Mouse (Mus musculus): ENCODE results near the gene Anp32a. TPM values are rescaled to one million over a fixed set of nuclear protein-coding genes. Genes with fewer than 3 reads are reported as not detected.

Gene Anp32a
- total RNA-seq, 2 experiments from 2014 or later: 285 to 296 TPM

DNA sequence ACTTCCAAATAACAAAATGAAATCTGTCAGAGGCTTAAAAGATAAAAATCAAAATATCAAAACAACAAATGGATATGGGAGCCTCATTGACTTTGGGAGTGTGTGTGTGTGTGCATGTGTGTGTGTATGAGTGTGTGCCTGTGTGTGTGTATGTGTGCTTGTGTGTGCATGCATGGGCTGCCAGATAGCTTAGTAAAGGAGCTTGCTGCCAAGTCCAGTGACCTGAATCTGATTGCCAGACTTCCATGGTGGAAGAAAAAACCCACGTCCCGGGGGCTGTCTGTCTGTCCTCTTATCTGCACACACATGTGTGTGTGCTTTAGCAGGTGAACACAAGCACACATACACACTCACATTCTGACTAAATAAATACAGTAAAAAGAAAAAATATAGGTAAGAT, 52.4 kb downstream of the Anp32a start:
- no peak for DNase-seq (ENCODE audit: extremely low spot score in 1 of 2, low spot score in 1 of 2)

DNA sequence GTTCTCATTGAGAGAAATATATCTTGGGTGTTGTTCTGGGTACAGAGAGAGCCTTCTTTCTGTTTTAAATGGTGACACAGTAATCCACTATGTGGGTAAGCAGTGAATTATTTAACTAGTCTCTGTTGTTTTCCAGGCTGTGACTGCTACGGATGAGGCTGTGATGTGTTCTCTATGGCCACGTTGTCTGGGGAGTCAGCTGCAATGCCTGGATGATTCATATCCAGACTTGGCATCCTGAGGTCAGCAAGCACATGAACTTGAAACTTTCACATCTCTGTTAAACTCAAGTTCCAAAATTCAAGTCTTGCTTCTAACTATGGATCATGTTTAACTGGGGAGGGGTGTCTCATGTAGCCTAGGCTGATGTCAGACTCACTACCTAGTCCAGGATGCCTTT, 53.1 kb downstream of the Anp32a start:
- no peak for DNase-seq (ENCODE audit: extremely low spot score in 1 of 2, low spot score in 1 of 2)

DNA sequence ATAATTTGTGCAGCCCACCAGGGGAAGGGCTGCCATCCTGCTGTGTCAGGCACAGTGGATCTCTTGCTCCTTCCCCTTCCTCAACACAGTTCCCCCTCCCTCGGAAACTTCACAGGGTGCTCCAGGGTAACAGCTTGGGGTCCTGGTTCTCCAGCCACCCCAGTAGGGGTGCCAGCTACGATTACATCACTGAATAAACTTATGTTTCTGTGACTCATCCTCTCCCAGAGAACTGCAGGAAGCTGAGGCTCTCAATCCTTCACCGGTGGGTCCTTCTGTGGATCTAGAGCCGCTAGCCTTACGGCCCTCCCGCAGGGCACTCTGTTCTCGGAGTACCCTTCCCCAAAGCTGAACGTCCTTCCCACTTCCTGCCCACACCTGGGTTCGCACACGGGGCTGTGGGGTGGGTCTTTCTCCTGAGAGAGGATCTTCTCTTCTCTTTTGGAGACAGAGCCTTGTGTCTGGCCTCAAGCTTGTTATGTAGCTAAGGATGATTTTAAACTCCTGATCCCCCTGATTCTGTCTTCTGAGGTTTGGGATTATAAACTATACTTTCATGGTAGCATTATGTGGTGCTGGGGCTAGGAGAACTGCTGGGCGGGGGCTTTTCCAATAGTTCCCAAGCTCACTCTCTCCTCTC, 59.6 kb downstream of the Anp32a start:
- DNase-seq (ENCODE audit: extremely low spot score in 1 of 2, low spot score in 1 of 2): no peak

DNA sequence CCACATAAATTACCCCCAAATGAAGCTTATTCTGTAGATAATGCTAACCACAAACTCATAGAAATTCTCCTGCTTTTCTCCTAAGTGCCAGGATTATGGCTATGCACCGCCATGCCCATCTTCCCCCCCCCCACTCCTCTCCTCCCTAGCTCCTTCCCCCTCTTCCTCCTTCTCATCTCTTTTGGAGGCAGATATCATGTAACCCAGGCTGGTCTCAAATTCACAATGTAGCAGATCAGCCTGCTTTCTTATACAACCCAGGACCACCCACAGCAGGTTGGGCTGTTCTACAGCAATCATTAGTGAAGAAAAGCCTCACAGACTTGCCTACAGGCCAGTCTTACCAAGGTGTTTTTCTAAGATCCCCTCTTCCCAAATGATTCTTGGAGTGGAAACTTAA, 60.5 kb downstream of the Anp32a start:
- no peak for DNase-seq (ENCODE audit: extremely low spot score in 1 of 2, low spot score in 1 of 2)

DNA sequence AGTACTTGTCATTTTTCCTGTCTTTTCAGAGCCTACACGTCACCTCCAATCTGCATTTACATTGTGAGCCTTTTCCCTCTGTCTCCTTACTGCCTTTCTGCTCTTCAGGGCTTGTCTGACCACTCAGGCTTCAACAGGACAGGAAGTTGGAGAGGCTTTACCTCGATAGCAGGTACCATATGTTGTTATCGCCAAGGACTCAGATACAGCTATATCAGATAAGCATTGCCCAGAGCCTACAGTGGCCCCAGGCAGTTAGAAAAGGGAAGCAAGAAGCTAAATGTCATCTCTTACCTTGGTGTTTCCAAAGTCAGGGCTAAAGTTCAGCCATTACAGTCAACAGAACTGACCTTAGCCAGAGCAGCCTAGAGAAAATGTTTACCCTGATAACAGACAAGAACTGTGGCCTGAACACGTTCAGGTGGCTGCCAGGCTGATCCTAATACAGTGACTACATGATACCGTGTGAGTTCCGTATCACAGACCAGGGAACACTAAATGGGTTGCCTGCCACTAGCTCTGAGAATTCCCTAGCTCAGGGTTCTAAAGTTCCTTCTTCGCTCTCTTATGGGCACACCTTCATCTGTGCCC, 65.4 kb downstream of the Anp32a start:
- DNase-seq (ENCODE audit: extremely low spot score in 1 of 2, low spot score in 1 of 2): no peak

DNA sequence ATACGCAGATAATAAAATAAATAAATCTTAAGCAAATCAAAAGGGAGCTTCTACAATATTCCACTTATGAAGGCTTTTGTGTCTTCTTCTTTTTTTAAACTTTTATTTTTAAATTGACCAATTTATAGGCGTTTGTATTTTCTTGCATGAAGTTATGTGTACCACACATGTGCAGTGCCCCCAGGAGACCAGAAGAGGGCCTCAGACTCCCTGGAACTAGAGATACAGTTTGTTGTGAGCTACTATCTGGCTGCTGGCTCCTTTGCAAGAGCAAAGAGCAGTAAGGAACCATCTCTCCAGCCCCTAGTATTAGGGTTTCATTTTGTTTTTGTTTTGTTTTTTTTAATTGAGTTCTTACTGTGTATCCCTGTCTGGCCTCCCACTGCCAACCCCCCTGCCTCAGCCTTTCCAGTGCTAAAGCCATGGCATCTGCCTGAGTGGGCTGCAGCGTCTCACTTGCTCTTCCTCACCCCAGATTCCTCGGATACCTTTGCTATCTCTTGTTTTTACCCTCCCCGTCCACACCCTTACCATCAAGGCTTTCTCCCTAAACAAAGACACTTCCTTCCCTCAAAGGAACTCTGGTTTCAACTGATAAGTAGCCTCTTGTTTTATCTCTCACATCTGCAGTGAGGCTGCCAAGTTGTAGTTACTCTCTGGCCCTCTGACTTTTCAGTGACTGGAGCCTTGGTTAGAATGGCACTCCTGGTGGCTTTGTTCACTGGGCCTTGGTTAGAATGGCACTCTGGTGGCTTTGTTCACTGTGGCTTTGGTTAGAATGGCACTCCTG, 66.5 kb downstream of the Anp32a start:
- no peak for DNase-seq (ENCODE audit: extremely low spot score in 1 of 2, low spot score in 1 of 2)

DNA sequence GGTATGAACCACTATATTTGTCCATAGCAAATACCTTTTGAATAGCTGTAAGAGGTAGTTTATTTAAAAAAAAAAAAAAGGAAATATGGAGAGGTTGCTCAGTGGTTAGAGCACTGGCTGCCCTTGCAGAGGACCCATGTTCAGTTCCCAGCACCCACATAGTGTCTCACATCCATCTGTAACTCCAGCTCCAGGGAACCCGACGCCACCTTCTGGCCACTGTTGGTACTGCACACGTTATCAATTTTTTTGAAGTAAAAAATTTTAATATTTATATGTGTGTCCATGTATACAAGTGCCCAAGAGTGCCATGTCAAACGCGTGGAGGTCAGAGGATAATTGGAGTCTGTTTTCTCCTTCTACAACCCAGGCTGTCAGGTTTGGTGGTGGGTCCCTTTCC, 77.6 kb downstream of the Anp32a start:
- no peak for DNase-seq (ENCODE audit: extremely low spot score in 1 of 2, low spot score in 1 of 2)

DNA sequence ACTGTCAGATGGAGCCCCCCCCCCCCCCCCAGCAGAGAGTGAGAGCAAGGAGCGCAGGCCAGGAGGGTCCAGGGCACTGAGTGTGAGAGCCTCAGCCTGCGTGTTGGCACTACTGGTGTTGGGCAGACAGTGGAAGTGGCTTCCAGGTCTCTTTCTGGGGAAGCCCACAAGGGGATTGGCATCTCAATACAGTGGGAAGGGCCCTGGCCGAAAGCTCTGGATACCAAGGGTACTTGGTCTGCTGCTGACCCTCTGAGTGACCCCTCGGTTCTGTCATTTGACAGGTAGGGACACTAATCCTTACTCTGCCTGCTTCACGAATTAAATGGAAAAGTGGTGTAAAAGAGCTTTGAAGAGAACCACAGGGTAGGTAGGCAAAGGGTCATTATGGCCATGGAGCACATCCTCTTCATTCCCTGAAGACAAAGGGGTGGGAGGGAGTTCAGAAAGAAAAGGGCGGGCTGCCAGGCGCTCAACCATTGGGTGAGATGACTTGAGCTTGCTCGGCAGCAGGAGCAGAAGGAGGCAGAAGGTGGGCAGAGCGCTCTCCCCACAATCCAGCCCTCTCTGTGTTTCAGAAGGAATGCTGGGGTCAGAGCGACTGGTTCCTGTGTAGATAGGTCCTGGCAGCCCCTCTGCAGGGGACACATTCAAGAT, 79.3 kb downstream of the Anp32a start:
- no peak for DNase-seq (ENCODE audit: extremely low spot score in 1 of 2, low spot score in 1 of 2)

DNA sequence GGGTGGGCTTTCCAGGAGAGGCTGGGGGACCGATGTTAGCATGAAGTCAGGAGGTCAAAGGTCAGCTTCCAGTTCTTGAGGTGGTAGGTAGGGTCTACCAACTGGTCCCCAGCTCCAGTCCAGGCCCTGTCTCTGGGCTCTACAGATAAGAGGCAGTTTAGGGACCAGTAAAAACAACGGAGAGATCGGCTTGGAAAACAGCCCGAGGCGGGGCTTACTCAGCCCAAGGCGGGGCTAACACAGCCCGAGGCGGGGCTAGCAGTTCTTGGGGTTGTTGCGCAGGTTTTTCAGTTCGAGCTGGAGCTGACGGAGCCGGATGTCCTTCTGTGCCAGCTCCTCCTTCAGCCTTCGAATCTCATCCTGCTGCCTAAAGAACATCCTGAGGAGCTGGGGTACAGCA, 79.9 kb downstream of the Anp32a start:
- peak in 1 of 2 experiments; percentile 60 for DNase-seq (ENCODE audit: extremely low spot score in 1 of 2, low spot score in 1 of 2)

DNA sequence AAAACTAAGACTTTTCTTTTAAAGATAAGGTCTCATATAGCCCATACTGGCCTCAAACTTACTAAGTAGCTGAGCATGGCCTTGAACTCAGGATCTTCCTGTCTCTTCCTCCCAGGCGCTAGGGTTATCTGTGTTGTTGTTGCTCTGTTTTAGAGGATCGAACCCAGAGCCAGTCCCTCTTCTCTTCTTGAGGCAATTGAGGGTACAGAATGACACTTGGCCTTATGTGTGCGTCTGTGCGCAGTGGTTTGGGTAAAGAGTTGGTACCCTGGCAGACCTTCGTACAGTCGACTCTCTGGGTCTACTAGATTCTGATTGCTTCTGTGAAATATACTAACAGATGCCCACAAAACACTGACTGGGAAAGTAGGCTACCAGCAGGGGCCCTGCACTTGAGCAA, 80.8 kb downstream of the Anp32a start:
- DNase-seq (ENCODE audit: extremely low spot score in 1 of 2, low spot score in 1 of 2): no peak

DNA sequence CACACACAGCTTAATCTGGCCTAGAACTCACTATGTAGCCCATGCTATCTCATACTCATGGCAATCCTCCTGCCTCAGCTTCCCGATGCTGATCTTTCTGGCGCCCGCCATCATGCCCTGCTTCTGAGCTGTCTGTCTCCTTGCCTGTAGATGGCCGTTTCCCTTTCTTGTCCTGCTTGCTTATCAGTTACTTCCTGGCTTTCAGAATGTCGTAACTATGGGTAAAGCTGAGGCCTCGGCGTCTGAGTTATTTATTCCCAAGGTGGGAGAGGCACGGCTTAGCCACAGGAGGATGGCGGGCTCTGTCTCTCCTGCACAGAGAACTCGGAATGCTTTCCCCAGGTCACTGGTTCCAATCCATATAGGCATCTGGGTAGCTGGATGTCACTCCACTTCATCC, 81.8 kb downstream of the Anp32a start:
- DNase-seq (ENCODE audit: extremely low spot score in 1 of 2, low spot score in 1 of 2): no peak

DNA sequence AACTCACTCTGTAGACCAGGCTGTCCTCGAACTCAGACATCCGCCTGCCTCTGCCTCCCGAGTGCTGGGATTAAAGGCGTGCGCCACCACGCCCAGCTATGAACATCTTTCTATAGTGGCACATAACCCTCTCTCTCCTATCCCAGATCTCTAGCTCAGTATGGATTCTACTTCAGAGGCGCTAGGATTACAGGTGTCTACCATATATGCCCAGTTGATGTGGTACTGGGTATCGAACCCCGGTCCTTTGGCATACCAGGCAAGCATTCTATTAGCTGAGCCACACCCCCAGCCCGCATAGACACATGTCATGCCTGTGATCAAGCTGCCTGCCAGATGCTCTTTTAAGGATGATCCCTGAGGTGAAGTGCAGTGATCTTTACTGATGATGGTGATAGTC, 82.8 kb downstream of the Anp32a start:
- DNase-seq (ENCODE audit: extremely low spot score in 1 of 2, low spot score in 1 of 2): no peak

DNA sequence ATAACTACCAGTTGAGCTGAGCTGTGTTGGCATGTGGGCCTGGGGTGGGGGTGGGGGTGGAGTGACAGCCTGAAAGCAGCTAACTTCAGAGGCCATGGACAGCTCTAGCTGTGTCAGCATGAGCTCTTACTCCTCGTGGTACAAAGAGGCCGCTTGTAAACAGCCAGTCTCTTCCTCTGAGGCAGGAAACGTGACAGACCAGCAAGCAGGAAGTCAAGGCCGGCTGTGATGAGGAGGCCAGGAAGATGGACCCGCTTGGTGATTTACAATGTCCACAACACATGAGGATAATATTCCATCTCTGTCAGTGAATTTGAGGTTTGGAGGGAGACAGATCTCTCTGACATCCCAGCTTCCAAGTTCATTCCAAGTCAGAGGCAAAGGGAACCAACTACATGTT, 84.2 kb downstream of the Anp32a start:
- DNase-seq (ENCODE audit: extremely low spot score in 1 of 2, low spot score in 1 of 2): no peak

DNA sequence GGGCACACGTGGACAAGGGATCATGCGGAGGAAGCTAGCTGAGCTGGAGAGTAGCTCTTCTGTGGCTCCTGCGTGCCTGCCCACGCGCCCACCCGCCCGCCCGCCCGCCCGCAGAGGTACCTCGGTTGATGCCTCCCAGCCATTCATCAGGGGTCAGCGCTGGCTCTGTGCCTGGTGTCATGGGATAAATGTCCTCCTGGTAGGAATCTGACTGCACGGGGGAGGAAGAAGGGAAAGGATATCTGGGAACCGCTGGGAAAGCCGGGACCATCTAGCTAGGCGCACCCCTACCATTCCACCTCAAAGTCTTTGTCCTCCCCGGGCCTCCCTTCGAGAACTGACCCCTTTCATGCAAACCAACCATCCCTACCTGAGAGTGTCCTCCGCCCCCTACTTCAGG, 84.9 kb downstream of the Anp32a start:
- DNase-seq (ENCODE audit: extremely low spot score in 1 of 2, low spot score in 1 of 2): no peak

DNA sequence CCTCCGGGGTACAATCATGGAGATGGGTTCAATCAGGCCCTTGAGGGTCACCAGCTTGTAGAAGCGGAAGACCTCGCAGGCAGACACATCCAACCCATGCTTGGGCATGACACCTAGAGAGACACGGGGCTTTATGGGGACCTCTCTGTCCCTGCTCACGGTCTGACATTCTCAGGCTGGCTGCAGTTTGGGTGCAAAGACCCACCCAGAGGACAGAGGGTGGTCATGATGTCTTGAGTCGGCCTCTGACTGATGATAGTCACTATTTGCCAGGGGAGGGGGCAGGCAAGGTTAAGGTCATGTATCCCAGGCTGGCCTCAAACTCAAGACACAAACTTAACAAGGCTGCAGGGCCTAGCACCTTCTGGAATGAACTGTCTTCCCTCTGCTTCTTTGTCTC, 85.4 kb downstream of the Anp32a start:
- no peak for DNase-seq (ENCODE audit: extremely low spot score in 1 of 2, low spot score in 1 of 2)

DNA sequence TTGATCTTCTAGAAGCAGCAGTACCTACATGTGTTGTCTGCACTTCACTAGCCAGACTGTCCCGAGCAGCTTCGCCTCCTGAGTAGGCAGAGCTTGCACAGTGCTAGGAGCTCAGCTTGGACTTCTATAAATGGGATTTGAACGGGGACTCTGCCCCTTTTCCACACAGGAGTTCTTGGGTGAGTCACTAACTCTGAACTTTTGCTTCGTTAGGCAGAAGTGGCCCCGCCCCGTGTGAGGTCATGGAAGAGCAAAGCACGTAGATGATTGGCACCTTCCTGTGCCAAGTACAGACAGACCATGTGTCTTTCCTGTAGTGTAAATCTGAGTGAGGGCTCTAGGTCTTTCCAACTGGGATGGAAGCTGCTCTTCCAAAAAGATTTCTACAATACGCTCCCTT, 85.9 kb downstream of the Anp32a start:
- DNase-seq (ENCODE audit: extremely low spot score in 1 of 2, low spot score in 1 of 2): no peak

Other genes with a start within 250 kb of the Anp32a start
- 10 to 100 TPM; 24.1 to 29.3 TPM for gene Glce, start 218.6 kb upstream of the Anp32a start, total RNA-seq (2021)
- under 1 TPM; 0.16 to 0.17 TPM for gene Spesp1, start 59.1 kb upstream of the Anp32a start, total RNA-seq (2021)
- gene Coro2b, start 195.8 kb downstream of the Anp32a start, total RNA-seq (2021): 100 to 1,000 TPM; 220 to 233 TPM